Mouse (Mus musculus) gastrocnemius, adult 2 months (tissue): ENCODE measurements at regions not wholly inside any gene's neighbourhood (a gene's known extent, or its start where the extent isn't known, plus 50 kb on each side); places are given as distances from the start of the nearest gene placed in this dataset.

ENCODE experiments used
- DNase-seq: peaks from one replicate; pipeline ENCODE4 v3.0.0; 2022
- H3K27ac ChIP-seq: fragments of 200-600 bp; 2 replicates; pipeline ENCODE4 v1.8.1; 2022; ENCODE audit warnings: mild to moderate bottlenecking
- H3K4me3 ChIP-seq: fragments of 200-600 bp; 2 replicates; pipeline ENCODE4 v1.8.1; 2022; ENCODE audit warnings: mild to moderate bottlenecking, moderate library complexity
- CTCF ChIP-seq: fragments of 200-600 bp; IDR thresholded peaks from 2 replicates; pipeline ENCODE4 v1.8.1; 2022; ENCODE audit warnings: antibody characterized with exemption, mild to moderate bottlenecking, moderate library complexity
- intact Hi-C: fragments of 180-260 bp; cut with DNase I; formaldehyde crosslinking; loops from one replicate; pipeline ENCODE4 v1.15.1; 2025

DNA sequence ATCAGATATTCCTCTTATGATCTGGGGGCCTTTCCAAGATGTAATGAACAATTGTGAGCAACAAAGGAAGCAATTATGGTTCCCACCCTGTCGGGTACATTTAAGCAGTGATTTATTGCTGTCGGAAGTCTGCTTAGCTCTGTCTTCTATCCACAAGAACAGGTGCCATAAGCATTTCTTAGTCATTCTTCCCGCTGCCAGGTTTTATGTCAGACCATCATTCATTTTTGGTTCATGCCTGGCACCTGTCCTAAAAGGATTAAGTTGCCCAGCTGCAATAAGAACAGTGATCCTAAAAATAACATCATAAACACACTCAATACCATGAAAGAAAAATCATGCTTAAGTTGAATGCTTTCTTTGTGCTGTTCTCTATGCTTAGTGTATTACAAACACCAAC is 2980.4 kb upstream of the Lrrc6 start:
- no peak for DNase-seq
- no peak overlapping the region for H3K4me3 ChIP-seq
- no peak overlapping the region for H3K27ac ChIP-seq
- intact Hi-C loops: no loop called here
- TF ChIP-seq CTCF: no peak

DNA sequence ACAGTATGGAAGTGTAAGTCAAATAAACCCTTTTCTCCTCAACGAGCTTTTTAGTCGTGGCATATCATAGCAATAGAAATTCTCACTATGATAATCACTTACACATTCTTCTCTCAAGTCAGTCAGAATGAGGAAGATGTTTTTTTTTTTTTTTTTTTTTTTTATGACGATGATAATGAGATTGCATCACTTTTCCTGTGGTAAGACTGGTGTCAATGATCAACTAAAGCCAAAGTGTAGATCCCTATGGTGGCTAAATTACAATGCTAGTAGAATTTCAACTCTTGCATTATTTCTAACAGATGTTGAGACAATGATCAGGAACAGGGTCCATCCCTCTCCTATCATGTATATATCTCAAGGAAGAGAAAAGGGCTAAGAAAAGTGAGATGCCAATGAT is 2976.3 kb upstream of the Lrrc6 start:
- no peak for DNase-seq
- TF ChIP-seq CTCF: no peak
- no peak overlapping the region for H3K27ac ChIP-seq
- H3K4me3 ChIP-seq: no peak overlapping the region
- intact Hi-C loops: no loop called here

GRCm38 (mm10) chr15:69469566-69469965 is 2968.9 kb upstream of the Lrrc6 start:
- DNase-seq: no peak

DNA sequence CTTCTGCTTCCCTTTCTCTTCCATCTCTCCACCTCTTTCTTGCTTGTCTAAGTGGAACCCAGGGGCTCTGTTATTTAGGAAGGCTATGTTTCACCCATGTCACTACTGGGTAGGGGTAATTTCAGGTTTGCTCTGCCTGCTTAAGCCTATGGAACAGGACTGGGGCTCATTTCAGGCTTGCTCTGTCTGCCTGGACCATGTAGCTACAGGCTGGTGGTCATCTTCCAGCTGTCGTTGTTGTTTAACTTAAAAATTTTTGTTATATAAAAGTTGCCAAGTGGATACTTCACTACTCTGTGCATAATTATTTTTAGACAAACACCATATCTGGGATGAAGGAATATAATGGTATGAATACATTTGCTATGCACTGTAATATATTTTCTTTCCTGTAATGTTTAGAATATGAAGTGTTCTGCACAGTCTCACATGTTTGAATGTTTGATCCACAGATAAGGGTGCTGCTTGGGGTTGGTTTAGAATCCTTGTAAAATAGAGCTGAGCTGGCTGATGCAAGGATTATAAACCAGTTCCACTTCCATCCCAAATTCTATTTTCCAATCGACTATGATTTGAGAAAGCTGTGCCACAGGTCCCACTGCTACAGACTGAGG is 2960.0 kb upstream of the Lrrc6 start:
- Histone ChIP-seq H3K27ac (no peak overlapping the region), H3K4me3 (no peak overlapping the region)
- intact Hi-C loops: no loop called here
- TF ChIP-seq CTCF: no peak
- DNase-seq: no peak

More at GRCm38 (mm10) chr15:69469566-69469965, 2968.9 kb upstream of the Lrrc6 start:
- intact Hi-C loops: no loop called here
- Histone ChIP-seq H3K27ac (no peak overlapping the region), H3K4me3 (no peak overlapping the region)
- TF ChIP-seq CTCF: no peak

DNA sequence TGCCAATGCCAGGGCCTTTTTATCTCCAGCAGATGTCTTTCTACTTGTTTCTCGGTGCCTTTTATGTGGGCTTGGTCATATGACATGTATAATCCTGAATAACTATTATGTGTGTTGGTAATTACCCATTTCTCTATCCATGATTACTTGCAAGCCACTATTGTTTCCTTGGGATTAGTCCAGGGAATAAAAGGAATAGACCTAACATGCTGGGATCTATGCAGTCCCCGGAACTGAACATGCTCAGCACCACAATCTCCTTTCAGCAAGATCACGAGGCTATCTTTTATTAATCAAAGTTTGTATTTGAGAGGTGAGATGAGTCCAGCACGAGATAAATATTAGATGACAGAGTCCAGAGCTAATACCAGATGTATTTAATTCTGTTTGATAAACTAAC is 2956.8 kb upstream of the Lrrc6 start:
- no peak overlapping the region for H3K27ac ChIP-seq
- no peak for TF ChIP-seq CTCF
- intact Hi-C loops: no loop called here
- no peak for DNase-seq
- no peak overlapping the region for H3K4me3 ChIP-seq

DNA sequence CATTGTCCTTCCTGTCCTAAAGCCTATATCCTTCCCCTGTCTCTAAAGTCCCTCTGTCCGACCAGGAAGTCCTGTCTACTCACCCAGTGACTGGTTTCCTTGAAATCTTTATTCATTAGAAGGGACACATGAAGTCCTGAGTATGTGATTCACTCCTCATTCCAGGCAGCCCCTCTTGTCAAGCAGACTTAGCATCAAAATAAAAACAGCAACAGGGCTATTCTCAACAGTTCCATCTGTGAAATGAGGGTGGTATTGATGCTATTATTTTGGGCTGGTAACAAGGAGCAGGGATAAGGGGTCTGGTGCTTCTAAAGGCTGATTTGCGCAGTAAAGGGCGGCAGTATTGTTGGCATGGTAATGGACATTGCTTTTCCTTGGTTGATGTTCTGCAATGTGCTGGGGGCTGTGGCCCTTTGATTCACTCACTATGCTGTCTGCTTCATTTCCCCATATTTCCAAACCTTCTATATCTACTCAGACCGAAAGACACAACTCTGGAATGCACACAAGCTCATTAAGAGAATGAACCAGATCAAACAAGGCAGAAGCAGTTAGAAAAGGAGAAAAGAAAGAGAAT is 2955.6 kb upstream of the Lrrc6 start:
- DNase-seq: no peak
- no peak for TF ChIP-seq CTCF
- intact Hi-C loops: no loop called here
- Histone ChIP-seq H3K27ac (no peak overlapping the region), H3K4me3 (no peak overlapping the region)

DNA sequence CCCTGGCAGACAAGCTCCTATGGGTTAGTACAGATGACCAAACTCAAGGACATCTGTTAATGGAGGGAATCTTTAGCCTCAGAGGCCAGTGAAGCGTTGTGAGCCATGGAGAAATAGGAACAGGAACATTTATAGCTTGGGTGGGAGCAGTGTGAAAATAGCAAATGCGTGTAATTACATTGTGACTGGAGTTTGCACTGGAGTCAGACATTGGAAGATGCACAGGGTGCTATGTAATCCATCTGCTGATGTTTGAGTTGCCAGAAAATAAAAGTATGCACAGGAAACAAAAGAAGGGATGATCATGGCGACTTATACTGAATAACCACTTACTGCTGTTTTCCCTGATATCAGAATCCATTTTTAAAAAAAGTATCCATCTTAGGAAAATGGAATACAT is 2940.3 kb upstream of the Lrrc6 start:
- no peak overlapping the region for H3K27ac ChIP-seq
- H3K4me3 ChIP-seq: no peak overlapping the region
- TF ChIP-seq CTCF: no peak
- intact Hi-C loops: no loop called here
- no peak for DNase-seq

GRCm38 (mm10) chr15:69413531-69414011 is 2912.9 kb upstream of the Lrrc6 start:
- DNase-seq: no peak
- Histone ChIP-seq H3K27ac (no peak overlapping the region), H3K4me3 (no peak overlapping the region)
- TF ChIP-seq CTCF: no peak
- intact Hi-C loops: no loop called here

DNA sequence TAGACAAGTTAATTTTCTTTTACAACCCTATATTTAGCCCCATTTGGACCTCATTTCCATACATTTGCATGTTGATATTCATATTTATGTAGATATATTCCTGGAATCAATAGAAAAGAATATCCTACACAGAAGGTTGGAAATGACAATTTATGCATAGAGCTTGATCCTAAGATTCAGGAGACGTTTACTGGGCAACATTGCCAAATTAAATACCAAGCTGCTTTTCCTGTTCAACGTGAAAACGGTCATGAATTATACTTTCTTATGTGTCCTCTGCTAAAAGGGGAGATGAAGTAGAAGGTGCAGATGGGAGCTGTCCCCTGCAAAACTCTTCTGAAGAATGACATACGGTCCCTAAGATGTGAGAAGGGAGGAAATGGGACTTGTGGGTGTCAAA is 2888.9 kb upstream of the Lrrc6 start:
- DNase-seq: no peak
- Histone ChIP-seq H3K27ac (no peak overlapping the region), H3K4me3 (no peak overlapping the region)
- intact Hi-C loops: no loop called here
- no peak for TF ChIP-seq CTCF

DNA sequence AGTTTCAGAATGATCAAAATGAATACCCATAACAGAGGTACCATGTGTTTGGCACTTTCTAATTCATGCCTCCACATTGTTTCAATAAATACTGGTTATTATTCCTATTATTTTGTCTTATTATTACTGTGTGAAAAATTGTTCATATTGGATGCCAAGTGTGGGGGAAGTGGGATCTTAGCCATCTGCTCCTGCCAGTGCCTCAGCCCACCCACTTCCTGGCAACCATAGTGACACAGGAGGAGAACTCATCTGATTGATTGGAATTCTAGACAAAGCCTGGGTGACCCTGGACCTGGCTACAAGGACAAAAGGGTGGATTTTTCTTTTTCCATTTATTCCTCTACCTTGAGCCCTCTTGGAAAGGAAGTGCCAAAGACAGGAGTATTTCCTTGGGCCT is 2886.8 kb upstream of the Lrrc6 start:
- Histone ChIP-seq H3K4me3 (no peak overlapping the region), H3K27ac (no peak overlapping the region)
- intact Hi-C loops: no loop called here
- no peak for TF ChIP-seq CTCF
- DNase-seq: no peak

GRCm38 (mm10) chr15:69365440-69365839 is 2864.7 kb upstream of the Lrrc6 start:
- no peak for TF ChIP-seq CTCF
- no peak for DNase-seq
- H3K4me3 ChIP-seq: no peak overlapping the region
- no peak overlapping the region for H3K27ac ChIP-seq
- intact Hi-C loops: no loop called here

DNA sequence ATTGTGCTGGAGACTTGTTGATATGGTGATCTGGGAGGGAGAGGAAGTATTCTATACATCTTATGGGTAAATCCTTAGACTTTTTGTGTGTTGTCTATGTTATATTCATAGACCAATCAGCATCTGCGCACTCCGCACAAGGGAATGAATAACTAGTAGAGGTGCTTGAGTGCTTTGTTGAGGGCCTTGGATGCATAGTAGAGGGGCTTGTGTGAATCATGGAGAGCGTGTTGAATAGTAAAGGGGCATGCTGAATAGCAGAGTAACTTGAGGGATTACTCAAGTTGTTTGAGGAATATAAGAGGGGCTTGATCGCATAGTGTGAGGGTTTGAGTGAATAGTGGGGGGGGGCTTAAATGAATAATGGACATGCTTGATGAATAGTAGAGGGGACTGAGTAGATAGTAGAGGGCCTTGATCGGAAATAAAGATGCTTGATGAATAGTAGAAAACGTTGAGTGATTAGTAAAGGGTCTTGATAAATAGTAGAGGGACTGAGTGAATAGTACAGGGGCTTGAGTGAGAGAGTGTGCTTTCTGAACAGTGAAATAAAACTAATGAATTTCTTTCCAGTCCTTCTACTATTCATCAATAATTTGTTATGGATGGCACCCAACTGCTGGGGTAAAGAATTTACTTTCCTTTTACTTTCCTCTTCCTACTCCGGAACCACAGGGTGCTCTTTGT is 2849.5 kb upstream of the Lrrc6 start:
- intact Hi-C loops: no loop called here
- no peak overlapping the region for H3K4me3 ChIP-seq

GRCm38 (mm10) chr15:69346065-69346464 is 2845.4 kb upstream of the Lrrc6 start:
- no peak overlapping the region for H3K27ac ChIP-seq
- DNase-seq: no peak
- intact Hi-C loops: no loop called here
- H3K4me3 ChIP-seq: no peak overlapping the region
- TF ChIP-seq CTCF: no peak

More for the DNA sequence above, 2849.5 kb upstream of the Lrrc6 start:
- no peak for TF ChIP-seq CTCF
- DNase-seq: no peak
- H3K27ac ChIP-seq: no peak overlapping the region
